Mouse (Mus musculus): ENCODE data around the gene Snap25. TPM values are rescaled to one million over a fixed set of nuclear protein-coding genes. Genes with fewer than 3 reads are reported as not detected.

Snap25 gene
- polyA plus RNA-seq, 1 experiment from 2014 or later, result 9.5 TPM

- 90% methylated on average over 1 of the region's 1 CpGs for WGBS
- no peak overlapping the region for H3K27ac ChIP-seq (ENCODE audit: low read depth, low read length)
- ATAC-seq (replicated peaks; ENCODE audit: low FRiP score), result no peak
- no peaks in the 10 kb centered on the region for H3K9me3 ChIP-seq (ENCODE audit: control insufficient read depth, low read length)
- H3K4me2 ChIP-seq, result no peak overlapping the region
- no peaks in the 10 kb centered on the region for H3K36me3 ChIP-seq (ENCODE audit: control insufficient read depth, insufficient read depth, low read length)
- no peak for DNase-seq (ENCODE audit: low spot score)
- H3K27me3 ChIP-seq (replicated peaks; ENCODE audit: control insufficient read depth, insufficient read depth, low read length), result no peaks in the 10 kb centered on the region
- H3K4me1 ChIP-seq (replicated peaks; ENCODE audit: control insufficient read depth, insufficient read depth, low read length), result no peaks in the 10 kb centered on the region
- no peak overlapping the region for H3K9ac ChIP-seq (ENCODE audit: low read depth, low read length)
- H3K4me3 ChIP-seq (ENCODE audit: low read depth, low read length), result no peak overlapping the region
Measured at GRCm38 (mm10) chr2:136811331-136811730, 98.1 kb downstream of the Snap25 start.

GRCm38 (mm10) chr2:136816717-136817400, 103.6 kb downstream of the Snap25 start:
- 76% methylated on average over 9 of the region's 9 CpGs for WGBS
- Histone ChIP-seq H3K9ac (ENCODE audit: low read depth, low read length) (no peak overlapping the region), H3K27ac (ENCODE audit: low read depth, low read length) (no peak overlapping the region), H3K4me3 (ENCODE audit: low read depth, low read length) (no peak overlapping the region), H3K27me3 (replicated peaks; ENCODE audit: control insufficient read depth, insufficient read depth, low read length) (no peaks in the 10 kb centered on the region), H3K4me1 (replicated peaks; ENCODE audit: control insufficient read depth, insufficient read depth, low read length) (no peaks in the 10 kb centered on the region), H3K36me3 (ENCODE audit: control insufficient read depth, insufficient read depth, low read length) (no peaks in the 10 kb centered on the region), H3K4me2 (no peak overlapping the region), H3K9me3 (ENCODE audit: control insufficient read depth, low read length) (no peaks in the 10 kb centered on the region)
- no peak for ATAC-seq (replicated peaks; ENCODE audit: low FRiP score)
- no peak for DNase-seq (ENCODE audit: low spot score)

GRCm38 (mm10) chr2:136823751-136824716, 110.8 kb downstream of the Snap25 start:
- no peak for DNase-seq (ENCODE audit: low spot score)
- Histone ChIP-seq H3K9ac (ENCODE audit: low read depth, low read length) (no peak overlapping the region), H3K27me3 (replicated peaks; ENCODE audit: control insufficient read depth, insufficient read depth, low read length) (no peaks in the 10 kb centered on the region), H3K4me1 (replicated peaks; ENCODE audit: control insufficient read depth, insufficient read depth, low read length) (no peaks in the 10 kb centered on the region), H3K4me2 (no peak overlapping the region), H3K36me3 (ENCODE audit: control insufficient read depth, insufficient read depth, low read length) (no peaks in the 10 kb centered on the region), H3K27ac (ENCODE audit: low read depth, low read length) (no peak overlapping the region), H3K4me3 (ENCODE audit: low read depth, low read length) (no peak overlapping the region), H3K9me3 (ENCODE audit: control insufficient read depth, low read length) (no peaks in the 10 kb centered on the region)
- no peak for ATAC-seq (replicated peaks; ENCODE audit: low FRiP score)
- 52% methylated on average over 5 of the region's 5 CpGs for WGBS

- ATAC-seq (replicated peaks; ENCODE audit: low FRiP score) (no peak; the same call in 1 of the 2 replicates), DNase-seq (ENCODE audit: low spot score) (no peak)
- Histone ChIP-seq H3K27me3 (replicated peaks; ENCODE audit: control insufficient read depth, insufficient read depth, low read length) (no peaks in the 10 kb centered on the region), H3K4me2 (no peak overlapping the region), H3K9ac (ENCODE audit: low read depth, low read length) (no peak overlapping the region), H3K9me3 (ENCODE audit: control insufficient read depth, low read length) (no peaks in the 10 kb centered on the region), H3K4me1 (replicated peaks; ENCODE audit: control insufficient read depth, insufficient read depth, low read length) (no peaks in the 10 kb centered on the region), H3K4me3 (ENCODE audit: low read depth, low read length) (no peak overlapping the region), H3K27ac (ENCODE audit: low read depth, low read length) (no peak overlapping the region), H3K36me3 (ENCODE audit: control insufficient read depth, insufficient read depth, low read length) (no peaks in the 10 kb centered on the region)
- WGBS, result 44% methylated on average over 4 of the region's 4 CpGs
Measured at GRCm38 (mm10) chr2:136827612-136828011, 114.4 kb downstream of the Snap25 start.

Other genes with a start within 250 kb of the Snap25 start
- 0.11 and 0.36 TPM in 2 replicates for gene Ankef1, start 211.5 kb upstream of the Snap25 start, polyA plus RNA-seq (2014; fragmentation: Nextera tagmentation; extraction: Ambion mirVana)
- gene AL731706.2, start 172.2 kb downstream of the Snap25 start, polyA plus RNA-seq (2014; fragmentation: Nextera tagmentation; extraction: Ambion mirVana), result 16.8 and 24.9 TPM in 2 replicates
- 4.2 and 5.0 TPM in 2 replicates for gene Slx4ip, start 177.8 kb downstream of the Snap25 start, polyA plus RNA-seq (2014; fragmentation: Nextera tagmentation; extraction: Ambion mirVana)
- gene AL731706.1, start 177.9 kb downstream of the Snap25 start, polyA plus RNA-seq (2014; fragmentation: Nextera tagmentation; extraction: Ambion mirVana), result 24.0 and 24.2 TPM in 2 replicates
- gene Mkks, start 177.9 kb downstream of the Snap25 start, polyA plus RNA-seq (2014; fragmentation: Nextera tagmentation; extraction: Ambion mirVana), result 13.0 and 14.9 TPM in 2 replicates